Mouse (Mus musculus): Measurements from ENCODE around the gene Plxnc1. TPM values are rescaled to one million over a fixed set of nuclear protein-coding genes. Genes with fewer than 3 reads are reported as not detected.

Gene Plxnc1
- polyA plus RNA-seq, 1 experiment from 2014 or later: 1.5 TPM

GRCm38 (mm10) chr10:94905219-94905618 lies 39.4 kb downstream of the Plxnc1 start:
- no peak overlapping the region for H3K4me3 ChIP-seq (replicated peaks)
- H3K9ac ChIP-seq: no peak overlapping the region
- 44% methylated on average over 5 of the region's 5 CpGs for WGBS
- no peaks in the 10 kb centered on the region for H3K9me3 ChIP-seq
- no peak overlapping the region for H3K4me2 ChIP-seq
- ATAC-seq (ENCODE audit: insufficient read depth, low FRiP score, low read depth): no peak
- no peaks in the 10 kb centered on the region for H3K36me3 ChIP-seq
- no peak overlapping the region for H3K27ac ChIP-seq
- no peaks in the 10 kb centered on the region for H3K4me1 ChIP-seq
- H3K27me3 ChIP-seq (replicated peaks): no peaks in the 10 kb centered on the region

GRCm38 (mm10) chr10:94896950-94897349 lies 47.7 kb downstream of the Plxnc1 start:
- Histone ChIP-seq H3K27me3 (replicated peaks) (no peaks in the 10 kb centered on the region), H3K36me3 (no peaks in the 10 kb centered on the region), H3K4me3 (replicated peaks) (no peak overlapping the region), H3K4me2 (no peak overlapping the region), H3K4me1 (no peaks in the 10 kb centered on the region), H3K27ac (no peak overlapping the region), H3K9ac (no peak overlapping the region), H3K9me3 (no peaks in the 10 kb centered on the region)
- no peak for ATAC-seq (ENCODE audit: insufficient read depth, low FRiP score, low read depth)
- WGBS: 88% methylated on average over 6 of the region's 6 CpGs

- Histone ChIP-seq H3K9me3 (no peaks in the 10 kb centered on the region), H3K4me2 (no peak overlapping the region), H3K27me3 (replicated peaks) (no peaks in the 10 kb centered on the region), H3K9ac (no peak overlapping the region), H3K27ac (no peak overlapping the region), H3K36me3 (no peaks in the 10 kb centered on the region), H3K4me1 (no peaks in the 10 kb centered on the region), H3K4me3 (replicated peaks) (no peak overlapping the region)
- no peak for ATAC-seq (ENCODE audit: insufficient read depth, low FRiP score, low read depth)
- WGBS: 82% methylated on average over 2 of the region's 2 CpGs
Measured at GRCm38 (mm10) chr10:94896311-94896710, 48.3 kb downstream of the Plxnc1 start.

GRCm38 (mm10) chr10:94895876-94896275 lies 48.8 kb downstream of the Plxnc1 start:
- no peak overlapping the region for H3K4me3 ChIP-seq (replicated peaks)
- H3K27ac ChIP-seq: no peak overlapping the region
- no peaks in the 10 kb centered on the region for H3K27me3 ChIP-seq (replicated peaks)
- no peak overlapping the region for H3K9ac ChIP-seq
- no peaks in the 10 kb centered on the region for H3K4me1 ChIP-seq
- no peak overlapping the region for H3K4me2 ChIP-seq
- no peaks in the 10 kb centered on the region for H3K36me3 ChIP-seq
- 84% methylated on average over 3 of the region's 3 CpGs for WGBS
- ATAC-seq (ENCODE audit: insufficient read depth, low FRiP score, low read depth): no peak
- no peaks in the 10 kb centered on the region for H3K9me3 ChIP-seq

- Histone ChIP-seq H3K27me3 (replicated peaks) (no peaks in the 10 kb centered on the region), H3K4me2 (no peak overlapping the region), H3K9me3 (no peaks in the 10 kb centered on the region), H3K4me3 (replicated peaks) (no peak overlapping the region), H3K27ac (no peak overlapping the region), H3K36me3 (no peaks in the 10 kb centered on the region), H3K9ac (no peak overlapping the region), H3K4me1 (no peaks in the 10 kb centered on the region)
- no peak for ATAC-seq (ENCODE audit: insufficient read depth, low FRiP score, low read depth)
- WGBS: 66% methylated on average over 4 of the region's 4 CpGs
Measured at GRCm38 (mm10) chr10:94889735-94890134, 54.9 kb downstream of the Plxnc1 start.

GRCm38 (mm10) chr10:94883216-94883615 lies 61.4 kb downstream of the Plxnc1 start:
- Histone ChIP-seq H3K4me1 (no peaks in the 10 kb centered on the region), H3K4me3 (replicated peaks) (no peak overlapping the region), H3K27ac (no peak overlapping the region), H3K9me3 (no peaks in the 10 kb centered on the region), H3K9ac (no peak overlapping the region), H3K36me3 (no peaks in the 10 kb centered on the region), H3K4me2 (no peak overlapping the region), H3K27me3 (replicated peaks) (no peaks in the 10 kb centered on the region)
- ATAC-seq (ENCODE audit: insufficient read depth, low FRiP score, low read depth): no peak
- 75% methylated on average over 6 of the region's 6 CpGs for WGBS

- H3K9ac ChIP-seq: no peak overlapping the region
- H3K4me1 ChIP-seq: no peaks in the 10 kb centered on the region
- no peak overlapping the region for H3K27ac ChIP-seq
- no peaks in the 10 kb centered on the region for H3K36me3 ChIP-seq
- no peak overlapping the region for H3K4me3 ChIP-seq (replicated peaks)
- 73% methylated on average over 5 of the region's 5 CpGs for WGBS
- H3K4me2 ChIP-seq: no peak overlapping the region
- H3K9me3 ChIP-seq: no peaks in the 10 kb centered on the region
- no peak for ATAC-seq (ENCODE audit: insufficient read depth, low FRiP score, low read depth)
- H3K27me3 ChIP-seq (replicated peaks): no peaks in the 10 kb centered on the region
Measured at GRCm38 (mm10) chr10:94871506-94871905, 73.1 kb downstream of the Plxnc1 start.

GRCm38 (mm10) chr10:94871102-94871501 lies 73.5 kb downstream of the Plxnc1 start:
- ATAC-seq (ENCODE audit: insufficient read depth, low FRiP score, low read depth): no peak
- Histone ChIP-seq H3K9ac (no peak overlapping the region), H3K36me3 (no peaks in the 10 kb centered on the region), H3K9me3 (no peaks in the 10 kb centered on the region), H3K4me1 (no peaks in the 10 kb centered on the region), H3K27ac (no peak overlapping the region), H3K4me2 (no peak overlapping the region), H3K27me3 (replicated peaks) (no peaks in the 10 kb centered on the region), H3K4me3 (replicated peaks) (no peak overlapping the region)
- WGBS: 87% methylated on average over 7 of the region's 7 CpGs

- ATAC-seq (ENCODE audit: insufficient read depth, low FRiP score, low read depth): no peak
- Histone ChIP-seq H3K9me3 (no peaks in the 10 kb centered on the region), H3K4me1 (no peaks in the 10 kb centered on the region), H3K27me3 (replicated peaks) (no peaks in the 10 kb centered on the region), H3K4me3 (replicated peaks) (no peak overlapping the region), H3K9ac (no peak overlapping the region), H3K36me3 (no peaks in the 10 kb centered on the region), H3K4me2 (no peak overlapping the region), H3K27ac (no peak overlapping the region)
- WGBS: 57% methylated on average over 12 of the region's 12 CpGs
Measured at GRCm38 (mm10) chr10:94866995-94867856, 77.4 kb downstream of the Plxnc1 start.

- H3K27me3 ChIP-seq (replicated peaks): no peaks in the 10 kb centered on the region
- no peaks in the 10 kb centered on the region for H3K9me3 ChIP-seq
- no peaks in the 10 kb centered on the region for H3K36me3 ChIP-seq
- no peak for ATAC-seq (ENCODE audit: insufficient read depth, low FRiP score, low read depth)
- 31% methylated on average over 9 of the region's 9 CpGs for WGBS
- H3K4me3 ChIP-seq (replicated peaks): no peak overlapping the region
- no peak overlapping the region for H3K27ac ChIP-seq
- H3K4me1 ChIP-seq: no peaks in the 10 kb centered on the region
- no peak overlapping the region for H3K9ac ChIP-seq
- H3K4me2 ChIP-seq: no peak overlapping the region
Measured at GRCm38 (mm10) chr10:94865206-94865605, 79.4 kb downstream of the Plxnc1 start.

- no peak for ATAC-seq (ENCODE audit: insufficient read depth, low FRiP score, low read depth)
Measured at GRCm38 (mm10) chr10:94864199-94864928, 80.3 kb downstream of the Plxnc1 start.

GRCm38 (mm10) chr10:94863251-94863650 lies 81.4 kb downstream of the Plxnc1 start:
- ATAC-seq (ENCODE audit: insufficient read depth, low FRiP score, low read depth): no peak
- Histone ChIP-seq H3K4me3 (replicated peaks) (no peak overlapping the region), H3K36me3 (no peaks in the 10 kb centered on the region), H3K27me3 (replicated peaks) (no peaks in the 10 kb centered on the region), H3K9ac (no peak overlapping the region), H3K4me2 (no peak overlapping the region), H3K27ac (no peak overlapping the region), H3K9me3 (no peaks in the 10 kb centered on the region), H3K4me1 (no peaks in the 10 kb centered on the region)
- WGBS: 80% methylated on average over 9 of the region's 9 CpGs

More at GRCm38 (mm10) chr10:94864199-94864928, 80.3 kb downstream of the Plxnc1 start:
- H3K4me3 ChIP-seq (replicated peaks): no peak overlapping the region
- H3K27ac ChIP-seq: no peak overlapping the region
- H3K36me3 ChIP-seq: no peaks in the 10 kb centered on the region
- no peaks in the 10 kb centered on the region for H3K4me1 ChIP-seq
- H3K27me3 ChIP-seq (replicated peaks): no peaks in the 10 kb centered on the region
- H3K9ac ChIP-seq: no peak overlapping the region
- 59% methylated on average over 9 of the region's 9 CpGs for WGBS
- H3K4me2 ChIP-seq: no peak overlapping the region
- no peaks in the 10 kb centered on the region for H3K9me3 ChIP-seq
